Mouse (Mus musculus) brain, embryonic 14.5 days (tissue): Measurements from ENCODE around the gene Socs5. TPM values are rescaled to one million over a fixed set of nuclear protein-coding genes. Genes with fewer than 3 reads are reported as not detected.

Experiments used
- DNase-seq: peaks from one replicate; pipeline ENCODE4 v3.0.0-alpha.2; 2011; ENCODE audit warnings: low read depth
- CTCF ChIP-seq: fragments of 200-500 bp; IDR thresholded peaks from 2 replicates; pipeline ENCODE4 v1.5.1; 2012; ENCODE audit warnings: inconsistent platforms, mild to moderate bottlenecking, moderate library complexity, borderline replicate concordance; ENCODE audit not compliant: insufficient read depth, insufficient read length; ENCODE audit errors: extremely low read depth
- POLR2A ChIP-seq: fragments of 200-500 bp; IDR thresholded peaks from 2 replicates; pipeline ENCODE4 v1.6.1; 2012; ENCODE audit warnings: mild to moderate bottlenecking, inconsistent platforms, borderline replicate concordance; ENCODE audit not compliant: poor library complexity, insufficient read depth, insufficient read length, severe bottlenecking; ENCODE audit errors: extremely low read depth
- polyA plus RNA-seq: library from polyadenylated mRNA; depleted of rRNA; stranded (reverse); fragments of >200 nt; gene quantifications from 2 replicates; pipeline ENCODE4 v1.2.3, GENCODE M21; 2012; rRNA removed

The Socs5 gene
- polyA plus RNA-seq, 1 experiment: 23.0 TPM

GRCm38 (mm10) chr17:87174651-87175331 lies 67.3 kb downstream of the Socs5 start:
- no peak for DNase-seq
- no peak for TF ChIP-seq CTCF
- TF ChIP-seq POLR2A: no peak

GRCm38 (mm10) chr17:87176066-87177012 lies 68.9 kb downstream of the Socs5 start:
- no peak for TF ChIP-seq POLR2A
- TF ChIP-seq CTCF: no peak
- no peak for DNase-seq

- DNase-seq: peak; percentile 73
- TF ChIP-seq CTCF: no peak
- no peak for TF ChIP-seq POLR2A
Measured at GRCm38 (mm10) chr17:87178596-87179590, 71.4 kb downstream of the Socs5 start.

- DNase-seq: no peak
- TF ChIP-seq CTCF (no peak), POLR2A (no peak)
Measured at GRCm38 (mm10) chr17:87179939-87180550, 72.6 kb downstream of the Socs5 start.

- DNase-seq: no peak
- TF ChIP-seq POLR2A (no peak), CTCF (no peak)
Measured at GRCm38 (mm10) chr17:87181683-87182346, 74.3 kb downstream of the Socs5 start.

- DNase-seq: no peak
- TF ChIP-seq POLR2A: no peak
- no peak for TF ChIP-seq CTCF
Measured at GRCm38 (mm10) chr17:87185461-87186066, 78.1 kb downstream of the Socs5 start.

- TF ChIP-seq POLR2A (no peak), CTCF (no peak)
- DNase-seq: no peak
Measured at GRCm38 (mm10) chr17:87187005-87187404, 79.5 kb downstream of the Socs5 start.

Other genes starting within 250 kb of the Socs5 start
- not detected in 2 replicates for gene Tmem247, start 190.3 kb upstream of the Socs5 start, polyA plus RNA-seq
- not detected in 2 replicates for gene Atp6v1e2, start 159.8 kb upstream of the Socs5 start, polyA plus RNA-seq
- 15.6 and 19.3 TPM in 2 replicates for gene Rhoq, start 144.6 kb upstream of the Socs5 start, polyA plus RNA-seq
- gene Pigf, start 82.3 kb upstream of the Socs5 start, polyA plus RNA-seq: 21.6 and 32.7 TPM in 2 replicates
- 77.1 and 77.5 TPM in 2 replicates for gene Cript, start 82.1 kb upstream of the Socs5 start, polyA plus RNA-seq
- gene Mcfd2, start 158.3 kb downstream of the Socs5 start, polyA plus RNA-seq: 40.1 and 44.0 TPM in 2 replicates
- gene Ttc7, start 175.2 kb downstream of the Socs5 start, polyA plus RNA-seq: 8.1 and 8.8 TPM in 2 replicates